In genomic region chr4:126288085-126288666, GRCm38 (mm10) we compare ENCODE assay signal across 11 mouse cellular contexts. TPM values are rescaled to one million over a fixed set of nuclear protein-coding genes. Genes with fewer than 3 reads are reported as not detected.
DNase-seq lines count a peak whose midpoint lies in the region; ATAC-seq and TF ChIP-seq lines count a peak whose summit lies in the region.
"Had no signal": no experiment of that assay in that cellular context is flagged by ENCODE, and none has a peak within 500 bp of the region (broad histone marks: within the 10 kb centered on the region; RNA-seq: fewer than 3 reads in every experiment).

No protein-coding gene starts in this region.

- peaks cover 6% of the 10 kb centered on the region; the same call in 1 of the 2 replicates for H3K9me3 ChIP-seq in forebrain, embryonic 10.5 days
- peaks cover 6% of the 10 kb centered on the region; the same call in 1 of the 2 replicates for H3K9me3 ChIP-seq in forebrain, embryonic 16.5 days (ENCODE audit: control insufficient read depth, low read length)
- H3K9me3 ChIP-seq in kidney, postnatal 0 days (replicated peaks; ENCODE audit: low read length): no peaks in the 10 kb centered on the region
- no peaks in the 10 kb centered on the region for H3K9me3 ChIP-seq in embryonic facial prominence, embryonic 12.5 days
- H3K9me3 ChIP-seq in limb, embryonic 14.5 days (ENCODE audit: control insufficient read depth, low read length): no peaks in the 10 kb centered on the region

- no peak for DNase-seq in forebrain, embryonic 10.5 days (ENCODE audit: extremely low spot score, low spot score)
- DNase-seq in kidney, postnatal 0 days (ENCODE audit: low spot score): peak; percentile 63
- no peak for DNase-seq in kidney, adult 9 months
- no peak for DNase-seq in limb, embryonic 14.5 days (ENCODE audit: low spot score)
- DNase-seq in spleen, postnatal 10 days (ENCODE audit: low spot score in 2 of 2): no peak
- no peak for DNase-seq in spleen, adult 18-20 months
- DNase-seq: adrenal gland, postnatal 10 days; cerebellum, adult 2 months; thymus, postnatal 4 days had no signal

- no peak overlapping the region for H3K4me2 ChIP-seq in forebrain, embryonic 16.5 days (ENCODE audit: low read length)
- H3K4me2 ChIP-seq in kidney, postnatal 0 days (ENCODE audit: low read length): peak overlapping the region; percentile 77
- peak overlapping the region; percentile 65 for H3K4me2 ChIP-seq in embryonic facial prominence, embryonic 12.5 days (replicated peaks)
- H3K4me2 ChIP-seq in limb, embryonic 14.5 days (replicated peaks; ENCODE audit: low read depth, low read length, severe bottlenecking): peak overlapping the region; percentile 55

- no peak for TF ChIP-seq POLR2A in limb, embryonic 14.5 days (IDR thresholded peaks at IDR 0.05; ENCODE audit: borderline replicate concordance, extremely low read depth, insufficient read depth, insufficient read length)

- 47% methylated on average over 17 of the region's 17 CpGs for WGBS in forebrain, embryonic 10.5 days
- 37% methylated on average over 17 of the region's 17 CpGs for WGBS in forebrain, embryonic 16.5 days
- 27% methylated on average over 17 of the region's 17 CpGs for WGBS in kidney, postnatal 0 days
- WGBS in embryonic facial prominence, embryonic 12.5 days: 31% methylated on average over 17 of the region's 17 CpGs
- WGBS in limb, embryonic 14.5 days: 39% methylated on average over 16 of the region's 17 CpGs

- H3K27me3 ChIP-seq in forebrain, embryonic 10.5 days (ENCODE audit: poor library complexity, severe bottlenecking): peaks cover 85% of the 10 kb centered on the region
- H3K27me3 ChIP-seq in forebrain, embryonic 16.5 days (replicated peaks; ENCODE audit: control insufficient read depth, insufficient read depth, low read length): peaks cover 27% of the 10 kb centered on the region
- peaks cover 15% of the 10 kb centered on the region for H3K27me3 ChIP-seq in kidney, postnatal 0 days (ENCODE audit: insufficient read depth, low read length)
- peaks cover 49% of the 10 kb centered on the region for H3K27me3 ChIP-seq in embryonic facial prominence, embryonic 12.5 days
- peaks cover 17% of the 10 kb centered on the region for H3K27me3 ChIP-seq in limb, embryonic 14.5 days (ENCODE audit: control insufficient read depth, insufficient read depth, low read length)

- no peak for ATAC-seq in forebrain, embryonic 16.5 days
- no peak for ATAC-seq in kidney, postnatal 0 days (replicated peaks; ENCODE audit: low FRiP score, low read depth)
- no peak for ATAC-seq in embryonic facial prominence, embryonic 12.5 days (ENCODE audit: insufficient number of reproducible peaks, insufficient read depth, low FRiP score, low TSS enrichment)
- ATAC-seq in limb, embryonic 14.5 days (ENCODE audit: low FRiP score, low read depth): peak; percentile 32; the same call in 1 of the 2 replicates

- H3K9ac ChIP-seq in forebrain, embryonic 16.5 days (replicated peaks; ENCODE audit: low read depth, low read length): no peak overlapping the region
- H3K9ac ChIP-seq in kidney, postnatal 0 days (ENCODE audit: low read depth, low read length): no peak overlapping the region
- H3K9ac ChIP-seq in embryonic facial prominence, embryonic 12.5 days: no peak overlapping the region
- peak overlapping the region; percentile 65 for H3K9ac ChIP-seq in limb, embryonic 14.5 days (ENCODE audit: low read depth, low read length, severe bottlenecking)

- 0 out of 2 replicates have a peak overlapping the region, but pooled peaks have one; percentile 46 for H3K4me3 ChIP-seq in forebrain, embryonic 10.5 days
- H3K4me3 ChIP-seq in forebrain, embryonic 16.5 days (replicated peaks; ENCODE audit: low read length): no peak overlapping the region
- H3K4me3 ChIP-seq in kidney, postnatal 0 days (replicated peaks; ENCODE audit: low read depth, low read length): no peak overlapping the region
- peak overlapping the region; percentile 50 for H3K4me3 ChIP-seq in embryonic facial prominence, embryonic 12.5 days
- H3K4me3 ChIP-seq in limb, embryonic 14.5 days (replicated peaks; ENCODE audit: low read length): peak overlapping the region; percentile 56

- peaks cover 39% of the 10 kb centered on the region for H3K4me1 ChIP-seq in forebrain, embryonic 10.5 days
- peaks cover 4% of the 10 kb centered on the region; the same call in 1 of the 2 replicates for H3K4me1 ChIP-seq in forebrain, embryonic 16.5 days (replicated peaks; ENCODE audit: control insufficient read depth, insufficient read depth, low read length)
- peaks cover 17% of the 10 kb centered on the region; the same call in 1 of the 2 replicates for H3K4me1 ChIP-seq in kidney, postnatal 0 days (replicated peaks; ENCODE audit: insufficient read depth, low read length)
- peaks cover 45% of the 10 kb centered on the region for H3K4me1 ChIP-seq in embryonic facial prominence, embryonic 12.5 days
- H3K4me1 ChIP-seq in limb, embryonic 14.5 days (ENCODE audit: control insufficient read depth, insufficient read depth, low read length): peaks cover 25% of the 10 kb centered on the region

- no peaks in the 10 kb centered on the region for H3K36me3 ChIP-seq in forebrain, embryonic 10.5 days (replicated peaks)
- H3K36me3 ChIP-seq in forebrain, embryonic 16.5 days (ENCODE audit: control insufficient read depth, insufficient read depth): no peaks in the 10 kb centered on the region
- no peaks in the 10 kb centered on the region for H3K36me3 ChIP-seq in kidney, postnatal 0 days (ENCODE audit: insufficient read depth, low read length)
- H3K36me3 ChIP-seq in embryonic facial prominence, embryonic 12.5 days: no peaks in the 10 kb centered on the region
- H3K36me3 ChIP-seq in limb, embryonic 14.5 days (ENCODE audit: control insufficient read depth, insufficient read depth, low read length): no peaks in the 10 kb centered on the region; the same call in 1 of the 2 replicates

- TF ChIP-seq CTCF in kidney, postnatal 0 days (IDR thresholded peaks at IDR 0.05; ENCODE audit: low read depth): no peak

- H3K27ac ChIP-seq in forebrain, embryonic 10.5 days: 0 out of 2 replicates have a peak overlapping the region, but pooled peaks have one; percentile 15
- H3K27ac ChIP-seq in forebrain, embryonic 16.5 days (ENCODE audit: low read length): no peak overlapping the region
- H3K27ac ChIP-seq in kidney, postnatal 0 days: peak overlapping the region; percentile 25; the same call in 1 of the 2 replicates
- peak overlapping the region; percentile 75 for H3K27ac ChIP-seq in embryonic facial prominence, embryonic 12.5 days
- H3K27ac ChIP-seq in limb, embryonic 14.5 days (replicated peaks; ENCODE audit: low read depth, low read length): no peak overlapping the region; the same call in 1 of the 2 replicates

RNA-seq across cellular contexts. Expression of gene Col8a2, which starts 1.6 kb away (rescaled TPM):
- 5.9 and 6.8 TPM in 2 replicates for polyA plus RNA-seq in forebrain, embryonic 10.5 days (2016; fragmentation: Nextera tagmentation; extraction: Ambion mirVana)
- 2.1 and 3.6 TPM in 2 replicates for polyA plus RNA-seq in forebrain, embryonic 16.5 days (2015; fragmentation: Nextera tagmentation; extraction: Ambion mirVana)
- 7.9 and 8.1 TPM in 2 replicates for polyA plus RNA-seq in kidney, postnatal 0 days (2015; fragmentation: Nextera tagmentation; extraction: Ambion mirVana)
- polyA plus RNA-seq in embryonic facial prominence, embryonic 12.5 days (2016; fragmentation: Nextera tagmentation; extraction: Ambion mirVana): 47.6 and 49.8 TPM in 2 replicates
- 50.3 and 57.4 TPM in 2 replicates for polyA plus RNA-seq in limb, embryonic 14.5 days (2012; rRNA removed)
- polyA plus RNA-seq in limb, embryonic 14.5 days (2014; fragmentation: Nextera tagmentation; extraction: Ambion mirVana): 74.6 and 75.4 TPM in 2 replicates

RNA-seq across cellular contexts. Expression of gene Trappc3, which starts 26.1 kb away (rescaled TPM):
- 84.8 and 86.8 TPM in 2 replicates for polyA plus RNA-seq in forebrain, embryonic 10.5 days (2016; fragmentation: Nextera tagmentation; extraction: Ambion mirVana)
- 179 and 192 TPM in 2 replicates for polyA plus RNA-seq in forebrain, embryonic 16.5 days (2015; fragmentation: Nextera tagmentation; extraction: Ambion mirVana)
- polyA plus RNA-seq in kidney, postnatal 0 days (2015; fragmentation: Nextera tagmentation; extraction: Ambion mirVana): 115 and 121 TPM in 2 replicates
- polyA plus RNA-seq in embryonic facial prominence, embryonic 12.5 days (2016; fragmentation: Nextera tagmentation; extraction: Ambion mirVana): 113 and 115 TPM in 2 replicates
- 93.6 and 113 TPM in 2 replicates for polyA plus RNA-seq in limb, embryonic 14.5 days (2012; rRNA removed)
- polyA plus RNA-seq in limb, embryonic 14.5 days (2014; fragmentation: Nextera tagmentation; extraction: Ambion mirVana): 34.5 and 38.3 TPM in 2 replicates

RNA-seq across cellular contexts. Expression of gene Map7d1, which starts 32.0 kb away (rescaled TPM):
- polyA plus RNA-seq in forebrain, embryonic 10.5 days (2016; fragmentation: Nextera tagmentation; extraction: Ambion mirVana): 45.6 and 47.1 TPM in 2 replicates
- 64.7 and 68.7 TPM in 2 replicates for polyA plus RNA-seq in forebrain, embryonic 16.5 days (2015; fragmentation: Nextera tagmentation; extraction: Ambion mirVana)
- polyA plus RNA-seq in kidney, postnatal 0 days (2015; fragmentation: Nextera tagmentation; extraction: Ambion mirVana): 22.4 and 27.3 TPM in 2 replicates
- 95.8 and 102 TPM in 2 replicates for polyA plus RNA-seq in embryonic facial prominence, embryonic 12.5 days (2016; fragmentation: Nextera tagmentation; extraction: Ambion mirVana)
- polyA plus RNA-seq in limb, embryonic 14.5 days (2012; rRNA removed): 113 and 119 TPM in 2 replicates
- polyA plus RNA-seq in limb, embryonic 14.5 days (2014; fragmentation: Nextera tagmentation; extraction: Ambion mirVana): 58.3 and 68.4 TPM in 2 replicates

RNA-seq across cellular contexts. Expression of gene Adprhl2, which starts 33.3 kb away (rescaled TPM):
- polyA plus RNA-seq in forebrain, embryonic 10.5 days (2016; fragmentation: Nextera tagmentation; extraction: Ambion mirVana): 91.6 TPM in 2 replicates
- polyA plus RNA-seq in forebrain, embryonic 16.5 days (2015; fragmentation: Nextera tagmentation; extraction: Ambion mirVana): 81.7 and 88.1 TPM in 2 replicates
- 64.5 and 65.2 TPM in 2 replicates for polyA plus RNA-seq in kidney, postnatal 0 days (2015; fragmentation: Nextera tagmentation; extraction: Ambion mirVana)
- polyA plus RNA-seq in embryonic facial prominence, embryonic 12.5 days (2016; fragmentation: Nextera tagmentation; extraction: Ambion mirVana): 91.0 and 95.2 TPM in 2 replicates
- 66.3 and 77.4 TPM in 2 replicates for polyA plus RNA-seq in limb, embryonic 14.5 days (2012; rRNA removed)
- 59.9 and 69.1 TPM in 2 replicates for polyA plus RNA-seq in limb, embryonic 14.5 days (2014; fragmentation: Nextera tagmentation; extraction: Ambion mirVana)

RNA-seq across cellular contexts. Expression of gene Tekt2, which starts 37.3 kb away (rescaled TPM):
- polyA plus RNA-seq in forebrain, embryonic 10.5 days (2016; fragmentation: Nextera tagmentation; extraction: Ambion mirVana): 2.3 TPM in 2 replicates
- 15.1 and 15.3 TPM in 2 replicates for polyA plus RNA-seq in forebrain, embryonic 16.5 days (2015; fragmentation: Nextera tagmentation; extraction: Ambion mirVana)
- 2.1 TPM in 2 replicates for polyA plus RNA-seq in kidney, postnatal 0 days (2015; fragmentation: Nextera tagmentation; extraction: Ambion mirVana)
- 17.0 and 17.8 TPM in 2 replicates for polyA plus RNA-seq in embryonic facial prominence, embryonic 12.5 days (2016; fragmentation: Nextera tagmentation; extraction: Ambion mirVana)
- 48.9 and 52.5 TPM in 2 replicates for polyA plus RNA-seq in limb, embryonic 14.5 days (2012; rRNA removed)
- polyA plus RNA-seq in limb, embryonic 14.5 days (2014; fragmentation: Nextera tagmentation; extraction: Ambion mirVana): 14.4 and 18.7 TPM in 2 replicates

Comparison
In these comparisons a context has a peak if more than half of its experiments do, and no peak if none do; other contexts are left out.
1. H3K27ac ChIP-seq: peak in forebrain, embryonic 10.5 days (single experiment), kidney, postnatal 0 days (single experiment) and embryonic facial prominence, embryonic 12.5 days (single experiment); none in forebrain, embryonic 16.5 days (single experiment) and limb, embryonic 14.5 days (single experiment).
2. H3K4me3 ChIP-seq: peak in forebrain, embryonic 10.5 days (single experiment), embryonic facial prominence, embryonic 12.5 days (single experiment) and limb, embryonic 14.5 days (single experiment); none in forebrain, embryonic 16.5 days (single experiment) and kidney, postnatal 0 days (single experiment).